Mouse (Mus musculus) embryonic facial prominence, embryonic 11.5 days (tissue): ENCODE measurements around the gene Flad1. TPM values are rescaled to one million over a fixed set of nuclear protein-coding genes. Genes with fewer than 3 reads are reported as not detected.
A peak's percentile ranks its signal among the peaks of the same experiment; 100 is the strongest.

Experiments used
- ATAC-seq: fragments of 200-750 bp; cut with Nextera tagmentation; replicated peaks from 2 replicates; pipeline ENCODE4 v1.8.0; 2017; ENCODE audit warnings: low read depth; ENCODE audit not compliant: insufficient number of reproducible peaks, low FRiP score, low TSS enrichment
- DNase-seq: peaks from one replicate; pipeline ENCODE4 v3.0.0-alpha.2; 2015; ENCODE audit warnings: low spot score
- H3K27ac ChIP-seq: fragments of 300-500 bp; sonication (generic); replicated peaks from 2 replicates; pipeline ENCODE4 v1.5.1; 2014; ENCODE audit warnings: mild to moderate bottlenecking, low read depth, low read length, control low read depth
- H3K27me3 ChIP-seq: fragments of 300-500 bp; sonication (generic); 2 replicates; pipeline ENCODE4 v1.6.1; 2014; ENCODE audit warnings: mild to moderate bottlenecking, low read length, moderate library complexity, mixed read lengths; ENCODE audit not compliant: control insufficient read depth, insufficient read depth
- H3K36me3 ChIP-seq: fragments of 300-500 bp; sonication (generic); replicated peaks from 2 replicates; pipeline ENCODE4 v1.6.1; 2014; ENCODE audit warnings: low read depth, mild to moderate bottlenecking, low read length, moderate library complexity, mixed read lengths; ENCODE audit not compliant: control insufficient read depth, insufficient read depth
- H3K4me1 ChIP-seq: fragments of 300-500 bp; sonication (generic); 2 replicates; pipeline ENCODE4 v1.6.1; 2014; ENCODE audit warnings: low read length, mixed read lengths; ENCODE audit not compliant: control insufficient read depth, insufficient read depth
- H3K4me2 ChIP-seq: fragments of 300-500 bp; sonication (generic); 2 replicates; pipeline ENCODE4 v1.6.1; 2014; ENCODE audit warnings: low read depth, mild to moderate bottlenecking, control low read depth, low read length, moderate library complexity
- H3K4me3 ChIP-seq: fragments of 300-500 bp; sonication (generic); 2 replicates; pipeline ENCODE4 v1.5.1; 2014; ENCODE audit warnings: low read depth, low read length, control low read depth
- H3K9ac ChIP-seq: fragments of 300-500 bp; sonication (generic); replicated peaks from 2 replicates; pipeline ENCODE4 v1.6.1; 2014; ENCODE audit warnings: mild to moderate bottlenecking, control low read depth, low read length
- H3K9me3 ChIP-seq: fragments of 300-500 bp; sonication (generic); replicated peaks from 2 replicates; pipeline ENCODE4 v1.6.1; 2016; ENCODE audit warnings: mild to moderate bottlenecking, low read length, inconsistent platforms, mixed read lengths; ENCODE audit not compliant: control insufficient read depth
- WGBS: fragments of 180-500 bp; shearing (Covaris S2); extraction: QIAGEN DNeasy Blood & Tissue Kit; methylation state at CpG from one replicate; pipeline ENCODE4 v1.1.7; 2014; 5-methylcytosine and 5-hydroxymethylcytosine counted together
- polyA plus RNA-seq: library from polyadenylated mRNA; unstranded; fragments of >200 nt; fragmentation: Nextera tagmentation; extraction: Ambion mirVana; gene quantifications from 2 replicates; pipeline ENCODE4 v1.2.1, GENCODE M21; 2014

Gene Flad1
- polyA plus RNA-seq, 1 experiment from 2014 or later, result 24.4 TPM

- H3K4me3 ChIP-seq, result no peak overlapping the region
- H3K36me3 ChIP-seq, result no peaks in the 10 kb centered on the region
- 78% methylated on average over 1 of the region's 1 CpGs for WGBS
- no peaks in the 10 kb centered on the region for H3K27me3 ChIP-seq
- no peak overlapping the region for H3K4me2 ChIP-seq
- no peaks in the 10 kb centered on the region for H3K9me3 ChIP-seq
- ATAC-seq (no peak), DNase-seq (peak; percentile 20)
- H3K27ac ChIP-seq, result no peak overlapping the region
- no peak overlapping the region for H3K9ac ChIP-seq
- H3K4me1 ChIP-seq, result no peaks in the 10 kb centered on the region
Measured at GRCm38 (mm10) chr3:89451916-89452315, 40.2 kb upstream of the Flad1 start.

GRCm38 (mm10) chr3:89449541-89449940 is 37.9 kb upstream of the Flad1 start:
- ATAC-seq, result no peak
- Histone ChIP-seq H3K9me3 (no peaks in the 10 kb centered on the region), H3K27me3 (no peaks in the 10 kb centered on the region), H3K4me2 (no peak overlapping the region), H3K27ac (no peak overlapping the region), H3K36me3 (no peaks in the 10 kb centered on the region), H3K9ac (no peak overlapping the region), H3K4me3 (no peak overlapping the region), H3K4me1 (no peaks in the 10 kb centered on the region)
- DNase-seq, result peak; percentile 71
- 47% methylated on average over 7 of the region's 7 CpGs for WGBS

- Histone ChIP-seq H3K27me3 (no peaks in the 10 kb centered on the region), H3K4me2 (no peak overlapping the region; the same call in 1 of the 2 replicates), H3K4me3 (no peak overlapping the region), H3K9me3 (no peaks in the 10 kb centered on the region), H3K36me3 (no peaks in the 10 kb centered on the region), H3K4me1 (no peaks in the 10 kb centered on the region), H3K9ac (no peak overlapping the region), H3K27ac (no peak overlapping the region)
- 64% methylated on average over 13 of the region's 13 CpGs for WGBS
- DNase-seq, result peak; percentile 18
- no peak for ATAC-seq
Measured at GRCm38 (mm10) chr3:89448720-89449537, 37.3 kb upstream of the Flad1 start.

- ATAC-seq (no peak), DNase-seq (no peak)
- WGBS, result 92% methylated on average over 2 of the region's 2 CpGs
- Histone ChIP-seq H3K36me3 (no peaks in the 10 kb centered on the region), H3K4me2 (no peak overlapping the region), H3K27me3 (no peaks in the 10 kb centered on the region), H3K9me3 (no peaks in the 10 kb centered on the region), H3K27ac (no peak overlapping the region), H3K4me3 (no peak overlapping the region), H3K9ac (no peak overlapping the region), H3K4me1 (no peaks in the 10 kb centered on the region; the same call in 1 of the 2 replicates)
Measured at GRCm38 (mm10) chr3:89440691-89441090, 29.0 kb upstream of the Flad1 start.

- H3K4me3 ChIP-seq, result peak overlapping the region; percentile 51
- no peaks in the 10 kb centered on the region for H3K9me3 ChIP-seq
- H3K4me2 ChIP-seq, result peak overlapping the region; percentile 67
- no peak for ATAC-seq
- 34% methylated on average over 5 of the region's 5 CpGs for WGBS
- peak overlapping the region; percentile 69 for H3K9ac ChIP-seq
- peak; percentile 28 for DNase-seq
- no peaks in the 10 kb centered on the region; the same call in 1 of the 2 replicates for H3K4me1 ChIP-seq
- H3K27ac ChIP-seq, result no peak overlapping the region
- H3K27me3 ChIP-seq, result no peaks in the 10 kb centered on the region
- peaks cover 7% of the 10 kb centered on the region for H3K36me3 ChIP-seq
Measured at GRCm38 (mm10) chr3:89437269-89437668, 25.6 kb upstream of the Flad1 start.

GRCm38 (mm10) chr3:89436176-89437113 is 24.8 kb upstream of the Flad1 start, which contains the start of gene Pbxip1:
Pbxip1 (plus strand) TSS chr3:89436706.
- peak within 1 kb of the TSS; percentile 47 for H3K27ac ChIP-seq
- H3K4me3 ChIP-seq, result peak within 1 kb of the TSS; percentile 51
- no peaks in the 10 kb centered on the region for H3K27me3 ChIP-seq
- H3K9ac ChIP-seq, result peak within 1 kb of the TSS; percentile 69
- peaks cover 7% of the 10 kb centered on the region for H3K36me3 ChIP-seq
- H3K4me2 ChIP-seq, result peak within 1 kb of the TSS; percentile 67
- DNase-seq (peak; percentile 89), ATAC-seq (peak; percentile 73)
- WGBS, result 5% methylated on average over 16 of the region's 16 CpGs
- H3K9me3 ChIP-seq, result no peaks in the 10 kb centered on the region
- no peaks in the 10 kb centered on the region; the same call in 1 of the 2 replicates for H3K4me1 ChIP-seq

- no peak for DNase-seq
- H3K36me3 ChIP-seq, result peaks cover 7% of the 10 kb centered on the region
- H3K4me2 ChIP-seq, result no peak overlapping the region
- H3K4me3 ChIP-seq, result no peak overlapping the region
- H3K27ac ChIP-seq, result no peak overlapping the region
- H3K9me3 ChIP-seq, result no peaks in the 10 kb centered on the region
- 53% methylated on average over 7 of the region's 7 CpGs for whole genome bisulfite sequencing
- H3K4me1 ChIP-seq, result no peaks in the 10 kb centered on the region; the same call in 1 of the 2 replicates
- H3K9ac ChIP-seq, result no peak overlapping the region
- no peaks in the 10 kb centered on the region for H3K27me3 ChIP-seq
- no peak for ATAC-seq
Measured at GRCm38 (mm10) chr3:89435041-89435440, 23.4 kb upstream of the Flad1 start.
